Mouse (Mus musculus): ENCODE data around the gene Adcy2.

The Adcy2 gene

DNA sequence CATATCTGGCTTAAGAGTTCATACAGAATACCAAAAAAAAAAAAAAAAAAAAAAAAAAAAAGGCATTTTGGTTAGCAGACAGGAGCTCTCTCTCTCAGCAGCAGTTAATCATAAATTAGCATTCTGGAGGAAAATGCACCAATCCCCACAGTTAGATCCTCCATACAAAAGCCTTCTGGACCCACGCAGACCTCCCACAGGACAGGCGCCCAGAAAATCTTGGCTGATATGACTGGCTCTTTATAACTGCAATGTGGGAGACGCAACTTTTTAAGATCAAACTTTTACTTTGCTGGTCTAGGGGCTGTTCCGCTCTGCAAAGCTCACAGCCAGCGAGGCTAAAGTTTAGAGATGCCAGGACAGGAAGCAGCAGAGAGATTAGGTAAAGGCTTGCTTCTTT is 37.8 kb downstream of the Adcy2 start:
- peak; percentile 72 for DNase-seq (ENCODE audit: low read depth, low spot score)

DNA sequence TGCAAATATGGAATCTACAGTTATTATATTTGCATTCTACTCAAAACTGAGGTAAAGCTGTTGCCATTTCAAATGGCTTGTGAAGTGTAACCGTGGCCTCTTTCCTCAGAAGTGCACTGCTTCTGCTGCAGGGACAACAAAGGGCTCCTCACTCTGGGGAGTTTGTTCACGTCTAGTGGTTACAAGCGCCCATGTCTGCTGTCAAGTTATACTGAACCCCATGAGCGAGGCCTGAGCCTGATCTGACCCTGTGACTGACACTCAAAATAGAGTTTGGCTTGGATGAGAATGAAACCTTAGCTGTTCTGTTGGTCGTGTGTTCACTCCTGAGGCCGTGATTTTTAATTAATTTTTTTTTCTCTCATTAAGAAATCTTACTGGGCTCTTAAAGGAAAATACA is 38.8 kb downstream of the Adcy2 start:
- DNase-seq (ENCODE audit: low read depth, low spot score), result no peak

DNA sequence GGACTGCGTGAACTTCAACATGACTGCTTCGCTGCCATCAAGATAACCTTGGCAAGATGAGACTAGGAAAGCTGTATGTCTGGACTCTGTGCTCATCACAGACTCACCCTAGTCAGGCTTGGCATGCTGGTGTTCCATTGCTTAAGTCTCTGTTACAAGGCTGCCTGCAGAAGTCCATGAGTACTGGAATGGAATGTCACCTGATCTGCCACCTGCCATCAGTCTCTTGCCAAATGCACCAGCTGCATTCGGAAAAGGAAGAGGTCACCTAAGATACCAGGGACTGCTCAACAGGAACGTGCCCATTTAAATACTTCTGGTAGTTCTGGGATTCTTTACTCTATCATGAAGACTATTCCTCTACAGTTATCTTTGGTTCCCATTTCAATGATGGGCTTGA is 39.9 kb downstream of the Adcy2 start:
- no peak for DNase-seq (ENCODE audit: low read depth, low spot score)

GRCm38 (mm10) chr13:68942735-68943134 is 56.6 kb downstream of the Adcy2 start:
- no peak for DNase-seq (ENCODE audit: low read depth, low spot score)

- no peak for DNase-seq (ENCODE audit: low read depth, low spot score)
Measured at GRCm38 (mm10) chr13:68941429-68941828, 57.9 kb downstream of the Adcy2 start.

GRCm38 (mm10) chr13:68932283-68932647 is 67.1 kb downstream of the Adcy2 start:
- DNase-seq (ENCODE audit: low read depth, low spot score), result no peak

GRCm38 (mm10) chr13:68931602-68932282 is 67.6 kb downstream of the Adcy2 start:
- peak; percentile 62 for DNase-seq (ENCODE audit: low read depth, low spot score)

- no peak for DNase-seq (ENCODE audit: low read depth, low spot score)
Measured at GRCm38 (mm10) chr13:68928469-68928868, 70.9 kb downstream of the Adcy2 start.

DNA sequence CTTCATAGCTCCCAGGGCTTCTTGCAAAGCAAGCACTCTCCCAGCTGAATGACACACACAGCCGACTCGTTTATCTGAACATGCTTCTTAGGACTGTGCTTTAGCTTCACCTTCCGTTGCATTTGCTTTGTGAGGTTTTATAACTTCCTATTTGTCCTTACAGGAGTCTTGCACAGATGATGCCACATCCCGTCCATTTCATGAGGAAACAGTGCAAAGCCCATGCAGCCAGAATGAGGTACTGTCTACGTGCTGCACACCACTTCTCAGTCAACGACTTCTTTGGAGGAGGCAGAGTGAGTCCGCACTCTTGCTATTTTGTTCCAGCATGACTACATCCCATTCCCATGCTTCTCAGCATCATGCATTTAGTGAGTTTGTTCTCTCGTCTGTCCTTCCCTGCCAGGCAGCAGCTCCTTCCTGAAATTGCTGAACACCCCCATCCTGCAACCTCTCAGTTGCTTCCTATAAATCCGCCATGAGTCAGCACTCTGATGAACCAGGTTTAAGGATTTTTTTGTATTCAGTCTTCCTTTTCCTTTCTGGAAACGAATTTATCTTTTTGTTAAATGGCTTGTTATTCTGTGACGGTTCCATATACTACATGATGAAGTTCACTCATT is 85.6 kb downstream of the Adcy2 start:
- DNase-seq (ENCODE audit: low read depth, low spot score), result peak; percentile 50

DNA sequence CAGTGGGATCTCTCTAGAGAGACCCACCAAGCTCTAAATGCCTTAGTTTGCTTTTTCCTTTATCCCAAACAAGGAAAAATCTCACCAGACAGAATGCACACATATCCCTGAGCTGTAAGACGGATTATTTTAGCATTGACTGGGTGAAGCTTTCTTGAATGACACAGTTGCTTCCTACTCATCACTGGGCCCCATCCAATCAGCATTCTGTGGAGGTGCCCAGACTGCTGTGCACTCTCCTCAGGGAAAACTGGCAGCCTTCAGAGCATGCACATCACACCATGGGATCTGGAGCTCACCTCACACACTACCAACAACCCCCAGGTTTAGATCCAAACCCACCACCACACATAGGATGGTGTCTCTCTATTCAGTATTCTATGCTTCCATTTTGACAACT is 92.7 kb downstream of the Adcy2 start:
- DNase-seq (ENCODE audit: low read depth, low spot score), result peak; percentile 62

DNA sequence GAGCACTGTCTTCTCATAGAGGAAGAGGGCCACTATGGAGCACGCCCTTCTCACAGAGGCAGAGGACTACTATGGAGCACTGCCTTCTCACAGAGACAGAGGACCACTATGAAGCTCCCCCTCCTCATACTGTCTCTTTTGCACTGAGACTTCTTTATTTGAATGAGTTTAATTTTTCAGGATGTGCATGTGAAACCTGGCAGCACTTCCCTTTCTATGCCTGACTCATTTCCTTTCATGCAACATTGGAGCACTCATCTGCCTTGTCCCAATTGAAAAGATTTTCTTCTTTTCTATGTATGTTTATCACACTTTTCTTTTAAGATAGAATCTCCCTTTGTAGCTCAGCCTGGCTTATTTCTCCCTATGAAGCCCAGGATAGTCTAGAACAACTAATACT is 96.6 kb downstream of the Adcy2 start:
- no peak for DNase-seq (ENCODE audit: low read depth, low spot score)

DNA sequence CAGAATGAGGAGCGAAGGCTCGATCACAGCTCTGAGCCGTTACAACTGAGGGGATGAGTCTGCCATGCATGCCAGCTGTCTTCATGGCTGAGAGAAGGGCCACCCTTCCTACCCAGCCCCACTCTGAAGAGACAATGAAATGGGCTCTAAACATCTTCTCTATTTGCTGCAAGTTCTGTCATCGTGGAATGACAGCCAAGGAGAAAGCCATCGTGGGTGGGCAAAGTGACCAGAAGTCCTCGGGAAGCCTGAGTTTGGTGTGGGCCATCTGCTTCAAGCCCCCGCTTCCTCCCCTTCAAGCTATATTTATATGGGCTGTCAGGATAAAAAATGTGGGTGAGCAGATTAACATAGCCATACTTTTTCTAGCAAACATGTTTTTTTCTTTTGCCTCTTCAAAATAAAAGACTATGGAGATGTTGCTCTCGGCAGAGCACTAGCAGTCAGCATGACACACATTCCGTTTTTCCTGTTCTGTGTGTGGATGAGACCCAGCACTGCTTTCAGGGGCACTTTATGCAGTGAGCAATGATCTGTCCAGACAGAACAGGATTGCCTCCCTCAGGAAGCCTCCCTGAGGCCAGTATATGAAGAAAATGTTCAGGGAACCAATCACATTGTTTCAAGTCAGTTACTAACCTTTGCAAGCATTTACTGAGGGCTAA is 109.3 kb downstream of the Adcy2 start:
- DNase-seq (ENCODE audit: low read depth, low spot score), result peak; percentile 92

DNA sequence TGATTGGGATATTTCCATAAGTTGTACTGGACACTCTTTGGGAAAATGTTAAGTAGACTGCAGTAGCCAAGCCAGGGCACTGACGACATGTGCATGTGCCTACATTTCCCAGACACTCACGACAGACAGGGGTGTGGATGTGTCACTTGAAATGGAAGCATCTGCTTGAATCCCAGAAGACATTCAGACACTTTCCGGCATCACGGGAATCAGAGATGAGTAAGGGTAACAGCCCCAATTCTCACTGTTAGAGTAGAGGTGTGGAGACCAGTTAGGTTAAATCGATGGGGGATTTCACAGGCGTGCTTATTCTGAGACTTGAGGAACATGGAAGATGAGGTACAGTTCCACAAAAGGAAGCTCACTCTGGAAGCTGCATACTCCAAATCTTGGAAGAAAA is 130.6 kb downstream of the Adcy2 start:
- DNase-seq (ENCODE audit: low read depth, low spot score), result no peak

DNA sequence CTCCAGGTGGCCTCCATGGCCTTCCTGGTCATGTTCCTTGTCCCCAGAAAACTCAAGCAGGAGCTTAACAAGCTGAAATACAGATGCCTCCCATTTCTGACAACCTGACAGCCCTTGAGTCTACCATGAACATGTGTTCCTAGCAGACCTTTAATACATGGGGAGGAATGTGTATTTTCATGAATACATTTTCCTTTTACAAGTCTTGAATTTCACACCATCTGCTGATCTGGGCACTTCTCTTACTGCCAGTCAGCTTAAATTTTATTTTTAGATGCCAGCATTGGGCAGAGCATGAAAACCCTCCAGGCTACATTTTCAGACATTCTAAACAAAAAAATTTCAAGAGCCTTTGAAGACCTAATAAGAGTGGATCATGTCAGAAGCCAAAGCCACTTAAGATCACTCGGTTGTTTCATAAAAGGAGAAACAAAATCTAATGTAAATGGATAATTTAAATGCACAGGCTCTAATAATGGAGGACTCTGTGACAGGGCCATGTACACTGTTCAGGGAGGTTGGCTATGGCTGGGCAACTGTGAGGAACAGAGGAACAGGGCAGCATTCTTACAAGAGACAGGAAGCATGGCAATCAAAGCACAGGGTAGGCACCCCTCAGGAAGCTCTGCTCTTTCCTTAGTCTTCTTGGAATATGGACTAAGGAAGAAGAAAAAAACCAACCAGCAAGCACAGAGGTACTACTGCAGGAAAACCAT is 131.2 kb downstream of the Adcy2 start:
- peak; percentile 79 for DNase-seq (ENCODE audit: low read depth, low spot score)

GRCm38 (mm10) chr13:68860036-68860435 is 139.3 kb downstream of the Adcy2 start:
- no peak for DNase-seq (ENCODE audit: low read depth, low spot score)

GRCm38 (mm10) chr13:68848265-68848664 is 151.1 kb downstream of the Adcy2 start:
- DNase-seq (ENCODE audit: low read depth, low spot score), result no peak

- peak; percentile 28 for DNase-seq (ENCODE audit: low read depth, low spot score)
Measured at GRCm38 (mm10) chr13:68839517-68839916, 159.8 kb downstream of the Adcy2 start.

DNA sequence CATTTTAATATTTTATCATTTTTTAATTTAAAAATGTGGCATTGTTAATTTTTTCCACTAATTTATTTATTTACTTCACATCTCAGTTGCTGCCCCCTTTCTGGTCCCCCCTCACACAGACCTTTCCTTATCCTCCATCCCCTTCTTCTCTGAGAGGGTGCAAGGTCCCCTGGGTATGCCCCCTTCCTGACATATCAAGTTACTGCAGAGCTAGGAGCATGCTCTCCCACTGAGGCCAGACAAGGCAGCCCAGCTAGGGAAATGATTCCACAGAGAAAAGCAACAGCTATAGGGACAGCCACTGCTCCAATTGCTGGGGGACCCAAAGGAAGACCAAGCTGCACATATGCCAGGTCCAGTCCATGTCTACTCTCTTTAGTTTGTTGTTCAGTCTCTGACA is 163.2 kb downstream of the Adcy2 start:
- no peak for DNase-seq (ENCODE audit: low read depth, low spot score)

GRCm38 (mm10) chr13:68835424-68836045 is 163.8 kb downstream of the Adcy2 start:
- no peak for DNase-seq (ENCODE audit: low read depth, low spot score)

DNA sequence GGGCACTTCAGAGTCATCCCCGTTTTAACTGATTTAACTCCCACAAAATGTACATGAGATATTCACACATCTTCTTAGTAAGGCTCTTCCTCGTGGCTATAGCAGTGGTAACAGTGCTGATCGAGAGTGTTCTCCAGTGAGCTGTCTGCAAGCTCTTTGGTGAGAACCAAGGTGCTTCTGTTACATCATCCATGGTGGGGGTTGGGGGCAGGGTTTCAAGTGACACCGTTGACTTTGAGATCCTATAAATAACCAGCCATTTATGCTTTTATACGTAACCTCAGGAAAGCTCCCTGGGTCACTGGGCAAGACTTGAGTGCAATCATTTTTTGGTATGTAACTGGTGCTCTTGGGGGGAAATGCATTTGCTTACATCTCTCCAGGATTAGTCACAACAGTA is 167.2 kb downstream of the Adcy2 start:
- no peak for DNase-seq (ENCODE audit: low read depth, low spot score)

DNA sequence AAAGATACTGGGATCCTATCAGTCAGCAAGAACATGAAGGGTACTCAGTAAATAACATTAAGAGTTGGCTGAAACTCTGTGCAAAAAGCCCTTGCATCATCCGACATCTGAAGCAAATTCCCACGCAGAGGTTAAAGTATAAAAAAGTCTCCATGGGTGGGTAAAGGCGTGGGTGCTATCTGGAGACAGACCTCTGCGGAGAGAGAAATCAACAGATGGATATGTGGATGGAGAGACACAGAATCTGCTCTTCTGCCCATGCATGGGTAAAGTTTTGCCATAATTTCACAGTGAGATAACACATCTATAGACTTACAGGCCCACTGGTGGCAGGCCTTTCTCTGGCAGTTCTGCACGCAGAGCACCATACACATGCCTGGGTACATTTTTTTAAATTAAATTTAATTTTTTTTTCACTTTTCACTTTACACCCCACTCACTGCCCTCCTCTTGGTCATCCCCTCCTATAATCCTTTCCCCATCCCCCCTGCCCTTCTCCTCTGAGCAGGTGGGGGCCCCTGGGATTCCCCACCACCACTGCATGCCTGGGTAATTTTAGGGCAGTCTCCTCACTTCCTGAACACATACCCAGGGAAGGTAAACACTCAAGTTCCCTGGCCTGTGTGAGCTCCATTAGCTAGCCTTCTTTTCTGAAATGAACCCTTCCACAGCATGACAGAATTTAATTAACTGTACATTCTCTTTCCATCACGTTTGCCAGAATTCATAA is 169.1 kb downstream of the Adcy2 start:
- peak; percentile 52 for DNase-seq (ENCODE audit: low read depth, low spot score)
